Mouse (Mus musculus) intestine, embryonic 14.5 days (tissue): ENCODE measurements around the gene Mrpl1. TPM values are rescaled to one million over a fixed set of nuclear protein-coding genes. Genes with fewer than 3 reads are reported as not detected.

Experiments
- ATAC-seq: fragments of 200-750 bp; cut with Nextera tagmentation; replicated peaks from 2 replicates; pipeline ENCODE4 v1.8.0; 2017; ENCODE audit warnings: low read depth, moderate number of reproducible peaks, moderate TSS enrichment, moderate library complexity; ENCODE audit not compliant: low FRiP score, low TSS enrichment
- DNase-seq: peaks from one replicate; pipeline ENCODE4 v3.0.0-alpha.2; 2018; ENCODE audit warnings: low spot score
- H3K27ac ChIP-seq: fragments of 300-500 bp; sonication (generic); 2 replicates; pipeline ENCODE4 v1.5.1; 2014; ENCODE audit warnings: low read depth, mild to moderate bottlenecking, control low read depth
- H3K27me3 ChIP-seq: fragments of 300-500 bp; sonication (generic); replicated peaks from 2 replicates; pipeline ENCODE4 v1.6.1; 2014; ENCODE audit warnings: low read length, control low read depth; ENCODE audit not compliant: control insufficient read depth, insufficient read depth
- H3K36me3 ChIP-seq: fragments of 300-500 bp; sonication (generic); 2 replicates; pipeline ENCODE4 v1.6.1; 2014; ENCODE audit warnings: low read length, control low read depth; ENCODE audit not compliant: control insufficient read depth, insufficient read depth
- H3K4me1 ChIP-seq: fragments of 300-500 bp; sonication (generic); replicated peaks from 2 replicates; pipeline ENCODE4 v1.6.1; 2014; ENCODE audit warnings: low read length, control low read depth, mixed read lengths; ENCODE audit not compliant: control insufficient read depth, insufficient read depth
- H3K4me2 ChIP-seq: fragments of 300-500 bp; sonication (generic); 2 replicates; pipeline ENCODE4 v1.6.1; 2014; ENCODE audit warnings: low read length
- H3K4me3 ChIP-seq: fragments of 300-500 bp; sonication (generic); 2 replicates; pipeline ENCODE4 v1.5.1; 2014; ENCODE audit warnings: low read depth, low read length, control low read depth, mixed read lengths
- H3K9ac ChIP-seq: fragments of 300-500 bp; sonication (generic); 2 replicates; pipeline ENCODE4 v1.6.1; 2014; ENCODE audit warnings: mild to moderate bottlenecking, low read length
- H3K9me3 ChIP-seq: fragments of 300-500 bp; sonication (generic); 2 replicates; pipeline ENCODE4 v1.6.1; 2016; ENCODE audit warnings: low read length, control low read depth; ENCODE audit not compliant: control insufficient read depth
- WGBS: fragments of 180-500 bp; shearing (Covaris S2); extraction: QIAGEN DNeasy Blood & Tissue Kit; methylation state at CpG from one replicate; pipeline ENCODE4 v1.1.7; 2014; 5-methylcytosine and 5-hydroxymethylcytosine counted together
- polyA plus RNA-seq: library from polyadenylated mRNA; unstranded; fragments of >200 nt; fragmentation: Nextera tagmentation; extraction: Ambion mirVana; gene quantifications from 2 replicates; pipeline ENCODE4 v1.2.1, GENCODE M21; 2014

Gene Mrpl1
- polyA plus RNA-seq, 1 experiment from 2014 or later = 23.6 TPM

GRCm38 (mm10) chr5:96218648-96219047 is 9.4 kb downstream of the Mrpl1 start:
- DNase-seq (no peak), ATAC-seq (no peak)
- no peak overlapping the region for H3K4me2 ChIP-seq
- peaks cover 18% of the 10 kb centered on the region for H3K36me3 ChIP-seq
- H3K27ac ChIP-seq = no peak overlapping the region
- 84% methylated on average over 3 of the region's 3 CpGs for WGBS
- no peaks in the 10 kb centered on the region for H3K9me3 ChIP-seq
- H3K4me1 ChIP-seq = peaks cover 4% of the 10 kb centered on the region; the same call in 1 of the 2 replicates
- no peak overlapping the region for H3K4me3 ChIP-seq
- H3K9ac ChIP-seq = no peak overlapping the region
- H3K27me3 ChIP-seq = no peaks in the 10 kb centered on the region

GRCm38 (mm10) chr5:96219512-96219911 is 10.2 kb downstream of the Mrpl1 start:
- Histone ChIP-seq H3K4me3 (no peak overlapping the region), H3K36me3 (peaks cover 16% of the 10 kb centered on the region), H3K27me3 (no peaks in the 10 kb centered on the region), H3K4me1 (peaks cover 4% of the 10 kb centered on the region; the same call in 1 of the 2 replicates), H3K27ac (no peak overlapping the region), H3K9ac (no peak overlapping the region), H3K4me2 (no peak overlapping the region), H3K9me3 (no peaks in the 10 kb centered on the region)
- no peak for DNase-seq
- no peak for ATAC-seq
- WGBS = 63% methylated on average over 4 of the region's 4 CpGs

- H3K27ac ChIP-seq = no peak overlapping the region
- peaks cover 4% of the 10 kb centered on the region; the same call in 1 of the 2 replicates for H3K4me1 ChIP-seq
- no peaks in the 10 kb centered on the region for H3K27me3 ChIP-seq
- no peaks in the 10 kb centered on the region for H3K9me3 ChIP-seq
- no peak for DNase-seq
- 85% methylated on average over 1 of the region's 1 CpGs for WGBS
- no peak for ATAC-seq
- H3K36me3 ChIP-seq = peaks cover 21% of the 10 kb centered on the region
- H3K4me3 ChIP-seq = no peak overlapping the region
- H3K9ac ChIP-seq = no peak overlapping the region
- H3K4me2 ChIP-seq = no peak overlapping the region
Measured at GRCm38 (mm10) chr5:96221298-96221697, 12.0 kb downstream of the Mrpl1 start.

- H3K9ac ChIP-seq = no peak overlapping the region
- 55% methylated on average over 5 of the region's 5 CpGs for WGBS
- H3K36me3 ChIP-seq = peaks cover 28% of the 10 kb centered on the region
- peaks cover 4% of the 10 kb centered on the region; the same call in 1 of the 2 replicates for H3K4me1 ChIP-seq
- peak overlapping the region; percentile 61 for H3K27ac ChIP-seq
- H3K27me3 ChIP-seq = no peaks in the 10 kb centered on the region
- H3K4me2 ChIP-seq = no peak overlapping the region
- DNase-seq = peak; percentile 54
- peak; percentile 88 for ATAC-seq
- H3K9me3 ChIP-seq = no peaks in the 10 kb centered on the region
- H3K4me3 ChIP-seq = no peak overlapping the region
Measured at GRCm38 (mm10) chr5:96221812-96222585, 12.7 kb downstream of the Mrpl1 start.

- H3K27me3 ChIP-seq = no peaks in the 10 kb centered on the region
- H3K4me1 ChIP-seq = peaks cover 4% of the 10 kb centered on the region; the same call in 1 of the 2 replicates
- no peak overlapping the region for H3K9ac ChIP-seq
- H3K36me3 ChIP-seq = peaks cover 28% of the 10 kb centered on the region
- H3K9me3 ChIP-seq = no peaks in the 10 kb centered on the region
- DNase-seq (no peak), ATAC-seq (no peak)
- no peak overlapping the region for H3K27ac ChIP-seq
- WGBS = 92% methylated on average over 3 of the region's 3 CpGs
- no peak overlapping the region for H3K4me2 ChIP-seq
- H3K4me3 ChIP-seq = no peak overlapping the region
Measured at GRCm38 (mm10) chr5:96222964-96223363, 13.7 kb downstream of the Mrpl1 start.

GRCm38 (mm10) chr5:96226490-96226889 is 17.2 kb downstream of the Mrpl1 start:
- WGBS = 94% methylated on average over 8 of the region's 8 CpGs
- Histone ChIP-seq H3K27ac (no peak overlapping the region), H3K36me3 (peaks cover 46% of the 10 kb centered on the region), H3K4me2 (no peak overlapping the region), H3K27me3 (no peaks in the 10 kb centered on the region), H3K9me3 (no peaks in the 10 kb centered on the region), H3K9ac (no peak overlapping the region), H3K4me3 (no peak overlapping the region), H3K4me1 (0 out of 2 replicates have a peak, but pooled peaks cover 4% of the 10 kb centered on the region)
- ATAC-seq = no peak
- no peak for DNase-seq

GRCm38 (mm10) chr5:96228967-96229366 is 19.7 kb downstream of the Mrpl1 start:
- DNase-seq (no peak), ATAC-seq (no peak)
- Histone ChIP-seq H3K9me3 (no peaks in the 10 kb centered on the region), H3K36me3 (peaks cover 52% of the 10 kb centered on the region), H3K9ac (no peak overlapping the region), H3K4me3 (no peak overlapping the region), H3K4me2 (no peak overlapping the region), H3K27ac (no peak overlapping the region), H3K27me3 (no peaks in the 10 kb centered on the region), H3K4me1 (no peaks in the 10 kb centered on the region)
- 96% methylated on average over 2 of the region's 2 CpGs for WGBS

GRCm38 (mm10) chr5:96238797-96239196 is 29.5 kb downstream of the Mrpl1 start:
- no peak for DNase-seq
- no peak overlapping the region for H3K4me2 ChIP-seq
- H3K27ac ChIP-seq = no peak overlapping the region
- no peak for ATAC-seq
- H3K36me3 ChIP-seq = peaks cover 36% of the 10 kb centered on the region
- no peaks in the 10 kb centered on the region for H3K27me3 ChIP-seq
- 94% methylated on average over 5 of the region's 5 CpGs for WGBS
- H3K9me3 ChIP-seq = no peaks in the 10 kb centered on the region
- H3K4me1 ChIP-seq = no peaks in the 10 kb centered on the region
- no peak overlapping the region for H3K9ac ChIP-seq
- H3K4me3 ChIP-seq = no peak overlapping the region

- DNase-seq = no peak
- 78% methylated on average over 1 of the region's 1 CpGs for WGBS
- ATAC-seq = no peak
- Histone ChIP-seq H3K9ac (no peak overlapping the region), H3K9me3 (no peaks in the 10 kb centered on the region), H3K36me3 (peaks cover 32% of the 10 kb centered on the region), H3K4me3 (no peak overlapping the region), H3K4me1 (no peaks in the 10 kb centered on the region), H3K4me2 (no peak overlapping the region), H3K27ac (no peak overlapping the region), H3K27me3 (no peaks in the 10 kb centered on the region)
Measured at GRCm38 (mm10) chr5:96240856-96241255, 31.6 kb downstream of the Mrpl1 start.
